Mouse (Mus musculus) cortical plate, adult 2 months (tissue): ENCODE results near the gene Tnik. TPM values are rescaled to one million over a fixed set of nuclear protein-coding genes. Genes with fewer than 3 reads are reported as not detected.

Experiments
- H3K27ac ChIP-seq: fragments of 200-500 bp; 2 replicates; pipeline ENCODE4 v1.5.1; 2012; ENCODE audit warnings: low read length, control low read depth, inconsistent platforms; ENCODE audit not compliant: insufficient read depth
- H3K4me1 ChIP-seq: fragments of 200-500 bp; 2 replicates; pipeline ENCODE4 v1.6.1; 2011; ENCODE audit warnings: low read length; ENCODE audit not compliant: control insufficient read depth, insufficient read depth
- H3K4me3 ChIP-seq: fragments of 200-500 bp; 2 replicates; pipeline ENCODE4 v1.5.1; 2011; ENCODE audit warnings: mild to moderate bottlenecking, low read length, control low read depth; ENCODE audit not compliant: insufficient read depth
- CTCF ChIP-seq: fragments of 200-500 bp; IDR thresholded peaks from 2 replicates; pipeline ENCODE4 v1.5.1; 2011; ENCODE audit warnings: mild to moderate bottlenecking, control low read depth, low read length; ENCODE audit not compliant: insufficient read depth; ENCODE audit errors: extremely low read depth
- POLR2A ChIP-seq: fragments of 200-500 bp; IDR thresholded peaks from 2 replicates; pipeline ENCODE4 v1.6.1; 2011; ENCODE audit warnings: mild to moderate bottlenecking, low read length, control low read depth; ENCODE audit not compliant: insufficient read depth; ENCODE audit errors: extremely low read depth
- polyA plus RNA-seq: library from polyadenylated mRNA; depleted of rRNA; stranded (reverse); fragments of >200 nt; gene quantifications from 2 replicates; pipeline ENCODE4 v1.2.3, GENCODE M21; 2012

Gene Tnik
- polyA plus RNA-seq, 1 experiment: 95.8 TPM

DNA sequence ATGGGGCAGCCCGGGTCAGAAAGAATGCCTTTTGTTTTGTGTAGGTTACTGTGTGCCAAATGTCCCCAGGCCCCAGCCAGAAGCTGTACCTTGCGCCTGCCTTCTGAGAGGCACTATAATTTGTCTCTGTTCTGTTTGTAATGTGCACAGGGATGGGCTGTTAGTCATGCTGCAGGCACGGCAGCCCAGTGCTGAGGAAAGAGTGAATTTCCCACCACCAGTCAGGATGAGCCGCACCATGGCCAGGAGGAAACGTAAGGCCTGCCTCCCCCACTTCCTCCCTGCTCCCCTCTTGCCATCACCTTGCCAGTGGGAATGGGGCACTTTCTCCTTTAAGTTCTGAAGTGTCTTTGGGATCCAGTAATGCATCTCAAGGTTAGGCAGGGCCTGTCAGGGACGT, 286.4 kb downstream of the Tnik start:
- TF ChIP-seq CTCF: no peak
- no peak for TF ChIP-seq POLR2A
- Histone ChIP-seq H3K27ac (no peak overlapping the region), H3K4me1 (peaks cover 22% of the 10 kb centered on the region), H3K4me3 (no peak overlapping the region)

DNA sequence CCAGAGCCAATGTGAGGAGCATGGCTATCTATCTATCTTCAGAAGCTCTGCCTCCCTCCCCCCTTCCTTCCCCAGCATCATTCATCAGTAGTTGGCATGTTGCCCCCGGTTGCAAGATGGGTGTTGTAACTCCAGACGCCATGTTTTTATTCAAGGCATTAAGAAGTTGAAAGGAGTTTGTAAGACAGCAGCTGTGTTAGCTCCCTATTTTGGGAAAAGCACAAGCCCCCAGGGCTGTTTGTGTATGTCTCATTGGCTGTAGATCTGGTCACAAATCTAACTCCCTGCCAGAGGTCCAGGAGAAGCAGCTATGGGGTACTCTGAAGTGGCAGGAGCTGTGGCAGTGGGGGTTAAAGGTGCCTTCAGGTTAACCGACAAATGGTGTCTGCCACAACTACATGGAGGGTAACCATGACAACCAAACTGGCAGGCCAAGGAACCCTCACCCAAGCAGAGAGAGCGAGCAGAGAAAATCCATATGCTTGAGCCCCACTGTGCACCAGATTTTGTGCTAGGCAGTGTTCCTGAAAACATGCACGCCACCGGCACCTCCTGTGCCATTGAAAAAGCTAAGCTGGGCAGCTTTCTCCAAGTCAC, 287.6 kb downstream of the Tnik start:
- Histone ChIP-seq H3K4me3 (no peak overlapping the region), H3K27ac (no peak overlapping the region; the same call in 1 of the 2 replicates), H3K4me1 (peaks cover 23% of the 10 kb centered on the region)
- TF ChIP-seq POLR2A (no peak), CTCF (no peak)

DNA sequence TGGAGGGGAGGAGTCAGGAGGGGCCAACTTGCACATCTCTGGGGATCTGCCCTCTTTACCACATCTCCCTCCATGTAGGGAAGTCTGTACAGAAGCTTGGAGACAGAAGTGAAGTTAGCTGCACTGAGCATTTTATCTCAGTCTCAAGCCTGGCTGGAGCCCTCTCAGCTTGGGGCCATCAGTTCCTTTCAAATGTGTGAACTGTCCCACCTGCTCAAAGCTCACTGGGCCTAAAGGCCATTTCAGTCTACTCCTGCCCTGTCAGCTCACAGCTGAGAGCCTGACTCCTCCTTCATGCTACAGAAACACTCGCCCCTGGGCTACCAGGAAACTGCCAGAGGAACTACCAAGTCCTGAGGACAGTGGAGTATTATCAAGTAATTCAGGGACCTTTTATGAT, 288.7 kb downstream of the Tnik start:
- Histone ChIP-seq H3K4me1 (peaks cover 25% of the 10 kb centered on the region), H3K27ac (0 out of 2 replicates have a peak overlapping the region, but pooled peaks have one; percentile 62), H3K4me3 (no peak overlapping the region)
- TF ChIP-seq CTCF (no peak), POLR2A (no peak)

DNA sequence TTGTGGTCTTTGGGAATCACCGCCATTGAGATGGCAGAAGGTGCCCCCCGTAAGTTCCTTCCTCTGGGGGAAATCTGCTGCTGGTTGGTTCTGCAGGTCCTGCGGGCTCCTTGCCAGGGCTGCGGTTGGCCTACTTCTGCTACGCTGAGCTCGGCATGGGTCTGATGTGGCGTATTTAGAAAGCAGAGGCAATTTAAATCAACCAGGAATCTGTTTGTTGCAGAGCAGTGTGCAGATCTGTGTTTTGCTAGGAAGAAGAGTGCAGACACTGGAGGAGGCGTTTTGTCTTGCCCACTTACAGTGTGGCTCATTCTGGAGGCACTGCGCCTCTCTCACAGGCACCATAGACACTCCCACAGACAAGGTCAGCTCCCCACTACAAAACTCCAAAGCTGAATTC, 291.9 kb downstream of the Tnik start:
- H3K27ac ChIP-seq: 0 out of 2 replicates have a peak overlapping the region, but pooled peaks have one; percentile 41
- peaks cover 20% of the 10 kb centered on the region for H3K4me1 ChIP-seq
- H3K4me3 ChIP-seq: no peak overlapping the region
- no peak for TF ChIP-seq CTCF
- TF ChIP-seq POLR2A: no peak

DNA sequence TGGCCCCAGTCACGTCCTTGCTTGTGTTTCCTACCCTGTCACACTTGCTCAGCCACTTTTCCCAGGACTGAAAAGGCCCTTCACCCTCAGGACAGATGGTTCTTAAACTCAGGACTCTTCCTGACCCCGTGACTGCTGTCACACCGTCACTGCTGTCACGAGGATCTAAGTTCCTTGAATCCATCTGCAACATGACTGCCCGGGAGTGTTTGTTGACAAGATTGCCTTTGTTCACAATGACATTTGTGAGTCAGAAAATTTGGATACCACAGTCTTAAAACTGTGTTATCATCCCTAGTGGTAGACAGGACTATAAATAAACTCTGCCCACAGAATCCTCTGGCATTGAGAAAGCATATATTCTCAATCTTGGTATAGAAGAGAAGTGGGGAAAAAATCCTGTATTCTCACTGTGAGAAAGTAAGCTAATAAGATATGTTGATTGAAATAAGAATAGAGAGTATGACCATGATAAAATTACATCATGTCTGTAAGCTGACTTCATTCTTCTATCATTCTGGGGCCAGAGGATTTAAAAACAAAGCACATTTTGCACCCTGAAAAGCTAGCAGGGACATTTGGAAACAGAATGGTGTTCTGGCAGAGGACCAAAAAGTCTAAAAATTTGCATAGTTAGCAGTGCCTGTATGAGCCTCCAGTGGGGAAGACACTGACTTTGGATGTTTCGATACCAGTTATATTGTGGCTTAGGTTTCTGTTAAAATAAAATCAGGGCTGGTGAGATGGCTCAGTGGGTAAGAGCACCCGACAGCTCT, 293.0 kb downstream of the Tnik start:
- peak overlapping the region; percentile 27; the same call in 1 of the 2 replicates for H3K27ac ChIP-seq
- peaks cover 18% of the 10 kb centered on the region for H3K4me1 ChIP-seq
- TF ChIP-seq POLR2A (no peak), CTCF (no peak)
- H3K4me3 ChIP-seq: no peak overlapping the region

DNA sequence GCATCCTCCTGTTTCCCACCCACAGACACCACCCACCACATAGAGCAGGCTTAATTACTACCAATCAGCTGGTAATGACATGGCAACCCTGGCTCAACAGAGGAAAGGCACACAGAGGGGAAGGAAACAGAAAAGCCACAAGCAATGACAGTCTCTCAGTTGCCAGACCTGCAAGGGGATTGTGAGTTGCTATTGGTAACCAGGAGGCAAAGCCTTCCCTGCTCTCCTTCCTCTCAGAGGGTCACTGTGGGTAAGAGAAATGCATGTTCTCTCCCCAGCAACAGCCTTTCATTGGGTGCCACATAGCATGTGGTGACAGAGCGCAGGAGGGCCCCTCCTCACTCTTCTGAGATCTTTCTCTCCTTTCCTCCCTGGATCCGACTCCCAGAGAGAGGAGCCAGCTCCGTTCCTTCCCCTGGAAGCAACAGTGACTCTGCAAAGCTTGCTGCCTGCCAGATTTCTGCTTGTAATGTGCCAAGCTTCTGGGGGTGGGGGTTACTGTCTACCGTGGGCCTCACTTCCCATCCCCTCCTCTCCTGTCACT, 295.4 kb downstream of the Tnik start:
- Histone ChIP-seq H3K27ac (peak overlapping the region; percentile 61), H3K4me1 (peaks cover 10% of the 10 kb centered on the region), H3K4me3 (no peak overlapping the region)
- no peak for TF ChIP-seq CTCF
- 0 out of 2 replicates have a peak, but pooled peaks have one; percentile 30 for TF ChIP-seq POLR2A

DNA sequence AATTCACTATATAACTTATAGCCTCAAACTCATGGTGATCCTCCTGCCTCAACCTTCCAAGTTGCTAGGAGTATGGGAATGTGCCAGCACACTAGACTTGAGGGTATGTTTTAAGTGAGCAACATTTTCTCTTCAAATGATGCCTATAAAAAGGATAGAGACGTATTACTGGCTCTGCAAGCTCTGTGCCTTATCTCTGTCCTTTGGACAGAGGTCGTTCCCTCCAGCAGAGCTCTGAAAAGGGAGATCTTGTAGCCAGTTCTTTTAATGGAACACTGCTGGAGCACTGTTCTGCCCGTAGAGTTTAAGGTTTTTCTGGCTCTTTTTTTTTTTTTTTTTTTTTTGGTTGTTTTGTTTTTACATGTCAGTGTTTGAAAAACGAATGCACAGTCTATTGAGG, 298.4 kb downstream of the Tnik start:
- TF ChIP-seq CTCF (no peak), POLR2A (no peak)
- peaks cover 10% of the 10 kb centered on the region for H3K4me1 ChIP-seq

DNA sequence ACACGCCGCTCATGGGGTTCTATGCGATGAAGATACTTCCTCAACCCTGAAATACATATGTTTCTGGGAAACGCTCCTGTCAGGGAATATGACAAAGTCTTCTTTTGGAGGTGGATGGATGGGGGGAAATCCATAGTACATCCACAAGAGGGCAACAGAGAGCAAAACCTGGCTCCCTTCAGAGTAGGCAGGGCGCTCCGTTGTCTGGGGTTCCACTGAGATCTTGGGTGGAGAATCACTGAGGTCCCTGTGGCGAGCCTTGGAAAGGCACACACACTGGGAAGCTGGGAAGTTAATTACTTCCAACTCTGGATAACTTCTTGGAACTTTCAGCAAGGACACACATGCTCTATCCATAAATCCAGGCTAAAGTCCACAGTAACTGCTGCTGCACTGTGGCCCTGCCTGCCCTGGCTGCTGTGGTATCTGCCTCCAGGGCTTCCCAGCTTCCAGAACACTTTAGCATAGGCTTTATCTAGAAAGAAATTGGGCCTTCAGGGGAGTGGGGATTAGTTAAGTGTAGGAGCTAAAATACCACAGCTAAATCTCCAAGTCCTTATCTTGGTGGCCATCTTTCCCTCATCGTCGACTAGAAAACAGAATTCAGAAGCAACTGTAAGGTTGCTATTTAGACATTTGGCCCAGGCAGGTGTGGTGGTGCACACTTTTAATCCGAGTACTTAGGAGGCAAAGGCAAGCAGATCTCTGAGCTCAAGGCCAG, 299.8 kb downstream of the Tnik start:
- no peak overlapping the region for H3K27ac ChIP-seq
- H3K4me3 ChIP-seq: no peak overlapping the region
- TF ChIP-seq CTCF: peak; percentile 52
- TF ChIP-seq POLR2A: no peak
- H3K4me1 ChIP-seq: peaks cover 7% of the 10 kb centered on the region

More for the DNA sequence above, 298.4 kb downstream of the Tnik start:
- Histone ChIP-seq H3K27ac (no peak overlapping the region), H3K4me3 (no peak overlapping the region)

DNA sequence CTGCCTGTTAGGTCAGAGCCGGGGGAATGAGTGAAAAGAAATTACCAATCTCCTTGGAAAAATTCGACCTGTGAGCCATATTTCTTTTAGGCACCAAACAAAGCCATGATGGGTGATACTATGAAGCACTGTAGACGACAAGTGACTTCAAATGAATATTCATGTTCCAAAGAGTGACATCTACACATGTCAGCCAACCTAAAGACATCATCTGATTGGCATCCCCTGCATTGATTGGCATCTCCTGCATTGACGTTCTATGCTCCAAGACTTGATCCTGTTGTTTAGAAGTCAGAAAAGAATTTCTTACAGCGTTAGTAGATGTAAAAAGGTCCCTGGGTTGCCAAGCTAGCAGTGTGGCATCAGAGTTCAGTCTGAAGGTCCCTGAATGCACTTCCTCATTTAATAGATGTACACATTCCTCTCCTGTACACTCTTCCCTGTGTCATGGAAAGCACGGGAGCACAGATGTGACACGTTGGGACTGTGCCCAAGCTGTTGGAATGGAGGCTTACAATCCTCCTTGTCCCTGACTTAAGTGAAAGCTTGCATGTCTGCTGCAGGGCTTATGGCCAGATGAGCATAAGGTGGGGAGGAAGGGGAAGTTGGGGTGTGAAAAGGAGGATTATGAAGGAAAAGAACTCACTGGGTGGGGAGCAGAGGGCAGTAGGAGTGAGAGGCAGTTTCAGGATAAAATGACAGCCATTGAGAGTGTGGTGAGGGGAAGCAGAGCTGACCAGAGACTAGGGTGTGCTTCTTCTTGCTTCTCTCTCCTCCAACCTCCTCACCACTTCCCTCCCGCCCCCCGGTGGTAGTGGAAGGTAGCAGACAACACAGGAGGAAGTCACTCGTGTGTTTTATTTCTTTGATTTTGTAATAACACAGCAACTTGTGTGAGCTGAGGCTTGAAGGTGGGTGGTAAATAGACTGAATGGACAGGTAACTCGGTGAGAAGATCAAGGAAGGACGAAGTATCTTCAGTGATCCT, 301.6 kb downstream of the Tnik start:
- Histone ChIP-seq H3K27ac (no peak overlapping the region), H3K4me1 (peaks cover 3% of the 10 kb centered on the region; the same call in 1 of the 2 replicates), H3K4me3 (no peak overlapping the region)
- TF ChIP-seq POLR2A: no peak
- TF ChIP-seq CTCF: peak; percentile 3; the same call in 1 of the 2 replicates
